Mouse (Mus musculus): ENCODE measurements around the gene Gpkow. TPM values are rescaled to one million over a fixed set of nuclear protein-coding genes. Genes with fewer than 3 reads are reported as not detected.
"Not testable (repeated sequence)": the region's sequence is repeated elsewhere in the genome, so short reads cannot be mapped to it uniquely, and the experiment has no call there.

Gpkow gene
- polyA plus RNA-seq, 1 experiment: 4.0 TPM

DNA sequence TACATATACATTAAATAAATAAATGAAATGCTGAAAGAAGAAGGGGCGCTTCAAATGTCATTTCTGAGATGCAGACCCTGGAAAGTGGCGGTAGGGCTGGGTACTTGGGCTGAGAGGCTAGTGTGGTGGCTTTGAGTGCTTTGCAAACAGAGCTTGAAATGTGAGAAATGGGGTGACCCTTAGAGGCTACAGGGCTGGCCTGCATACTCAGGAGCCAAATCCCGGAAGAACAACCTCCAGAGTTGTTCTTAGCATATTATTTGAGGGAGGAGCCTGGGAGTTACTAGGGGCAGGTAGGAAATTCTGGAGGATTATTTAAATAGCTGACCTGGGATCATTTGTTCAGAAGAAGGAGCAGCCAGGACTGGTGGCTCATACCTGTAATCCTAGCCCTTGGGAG, 6.4 kb upstream of the Gpkow start:
- no peak overlapping the region for H3K4me3 ChIP-seq (ENCODE audit: control insufficient read depth, low read depth, low read length)
- no peaks in the 10 kb centered on the region for H3K36me3 ChIP-seq (ENCODE audit: control insufficient read depth, insufficient read depth, low read length)
- no peak for TF ChIP-seq CTCF (IDR thresholded peaks at IDR 0.05; ENCODE audit: control insufficient read depth, insufficient read depth, insufficient replicate concordance, low read depth, low read length)
- no peak for TF ChIP-seq POLR2A (IDR thresholded peaks at IDR 0.05; ENCODE audit: control insufficient read depth, low read depth, low read length)
- no peak overlapping the region for H3K27ac ChIP-seq (ENCODE audit: control insufficient read depth, insufficient read depth, low read depth, low read length)
- no peaks in the 10 kb centered on the region for H3K27me3 ChIP-seq (ENCODE audit: control insufficient read depth, insufficient read depth, low read length)
- no peaks in the 10 kb centered on the region for H3K4me1 ChIP-seq (ENCODE audit: control insufficient read depth, insufficient read depth, low read length)

DNA sequence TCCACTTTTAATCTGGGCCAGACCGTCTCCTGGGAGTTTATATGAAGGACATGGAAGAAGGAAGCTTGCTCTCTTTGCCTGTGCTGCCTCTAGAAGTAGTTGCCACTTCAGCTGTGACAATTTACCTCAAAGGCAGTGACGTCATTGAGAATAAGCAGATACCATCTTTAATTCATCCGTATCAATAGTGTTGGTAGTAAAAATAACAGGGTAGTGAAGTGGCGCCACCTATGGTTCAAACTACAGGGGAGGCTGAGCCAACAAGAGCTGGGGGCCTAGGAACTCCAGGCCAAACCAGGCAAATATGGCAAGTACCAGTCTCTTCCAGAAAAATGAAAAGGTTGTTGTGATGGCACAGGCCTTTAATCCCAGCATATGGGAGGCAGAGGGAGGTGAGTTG, 4.1 kb upstream of the Gpkow start:
- no peaks in the 10 kb centered on the region for H3K4me1 ChIP-seq (ENCODE audit: control insufficient read depth, insufficient read depth, low read length)
- TF ChIP-seq POLR2A (IDR thresholded peaks at IDR 0.05; ENCODE audit: control insufficient read depth, low read depth, low read length) (no peak), CTCF (IDR thresholded peaks at IDR 0.05; ENCODE audit: control insufficient read depth, insufficient read depth, insufficient replicate concordance, low read depth, low read length) (no peak)

DNA sequence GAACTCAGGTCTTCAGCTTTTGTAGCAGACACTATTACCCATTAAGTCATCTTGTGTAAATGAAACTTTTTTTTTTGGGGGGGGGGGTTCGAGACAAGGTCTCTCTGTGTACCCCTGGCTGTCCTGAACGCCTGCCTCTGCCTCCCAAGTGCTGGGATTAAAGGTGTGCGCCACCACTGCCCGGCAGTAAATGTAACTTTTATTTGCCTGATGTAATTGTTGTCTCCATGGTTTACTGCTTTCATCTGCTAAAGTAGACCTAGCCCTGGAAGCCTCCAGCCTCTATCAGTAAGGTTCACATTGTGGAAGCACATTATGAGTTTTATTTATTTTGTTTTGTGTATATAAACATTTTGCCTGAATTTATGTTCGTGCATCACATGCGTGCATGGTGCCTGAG, 411 bp upstream of the Gpkow start:
- Histone ChIP-seq H3K4me3 (ENCODE audit: control insufficient read depth, low read depth, low read length) (no peak overlapping the region; the same call in 1 of the 2 replicates), H3K36me3 (ENCODE audit: control insufficient read depth, insufficient read depth, low read length) (no peaks in the 10 kb centered on the region), H3K4me1 (ENCODE audit: control insufficient read depth, insufficient read depth, low read length) (no peaks in the 10 kb centered on the region), H3K27me3 (ENCODE audit: control insufficient read depth, insufficient read depth, low read length) (no peaks in the 10 kb centered on the region), H3K27ac (ENCODE audit: control insufficient read depth, insufficient read depth, low read depth, low read length) (no peak overlapping the region)
- TF ChIP-seq POLR2A (IDR thresholded peaks at IDR 0.05; ENCODE audit: control insufficient read depth, low read depth, low read length) (no peak), CTCF (IDR thresholded peaks at IDR 0.05; ENCODE audit: control insufficient read depth, insufficient read depth, insufficient replicate concordance, low read depth, low read length) (no peak)

More for the DNA sequence above, 4.1 kb upstream of the Gpkow start:
- H3K4me3 ChIP-seq (ENCODE audit: control insufficient read depth, low read depth, low read length): no peak overlapping the region
- H3K36me3 ChIP-seq (ENCODE audit: control insufficient read depth, insufficient read depth, low read length): no peaks in the 10 kb centered on the region
- H3K27ac ChIP-seq (ENCODE audit: control insufficient read depth, insufficient read depth, low read depth, low read length): no peak overlapping the region
- H3K27me3 ChIP-seq (ENCODE audit: control insufficient read depth, insufficient read depth, low read length): no peaks in the 10 kb centered on the region

DNA sequence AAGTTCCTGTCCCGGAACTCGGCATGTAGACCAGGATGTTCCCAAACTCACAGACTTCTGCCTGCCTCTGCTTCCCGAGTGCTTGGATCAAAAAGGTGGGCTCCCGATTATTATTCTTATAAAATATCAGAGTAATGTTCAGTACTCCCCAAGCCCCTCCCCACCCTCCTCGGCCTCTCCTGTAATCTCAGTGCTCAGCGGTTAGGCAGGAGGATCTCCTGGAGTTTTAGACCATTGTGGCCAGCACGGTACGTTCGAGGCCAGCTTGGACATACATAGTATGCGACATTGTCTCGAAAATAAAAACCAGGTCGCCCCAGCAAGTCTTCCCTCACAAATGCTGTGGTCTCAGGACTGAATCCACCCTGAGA, 16.8 kb downstream of the Gpkow start:
- not testable (repeated sequence) for H3K4me1 ChIP-seq (ENCODE audit: control insufficient read depth, insufficient read depth, low read length); H3K27me3 ChIP-seq (ENCODE audit: control insufficient read depth, insufficient read depth, low read length); H3K27ac ChIP-seq (ENCODE audit: control insufficient read depth, insufficient read depth, low read depth, low read length); H3K36me3 ChIP-seq (ENCODE audit: control insufficient read depth, insufficient read depth, low read length); H3K4me3 ChIP-seq (ENCODE audit: control insufficient read depth, low read depth, low read length)

DNA sequence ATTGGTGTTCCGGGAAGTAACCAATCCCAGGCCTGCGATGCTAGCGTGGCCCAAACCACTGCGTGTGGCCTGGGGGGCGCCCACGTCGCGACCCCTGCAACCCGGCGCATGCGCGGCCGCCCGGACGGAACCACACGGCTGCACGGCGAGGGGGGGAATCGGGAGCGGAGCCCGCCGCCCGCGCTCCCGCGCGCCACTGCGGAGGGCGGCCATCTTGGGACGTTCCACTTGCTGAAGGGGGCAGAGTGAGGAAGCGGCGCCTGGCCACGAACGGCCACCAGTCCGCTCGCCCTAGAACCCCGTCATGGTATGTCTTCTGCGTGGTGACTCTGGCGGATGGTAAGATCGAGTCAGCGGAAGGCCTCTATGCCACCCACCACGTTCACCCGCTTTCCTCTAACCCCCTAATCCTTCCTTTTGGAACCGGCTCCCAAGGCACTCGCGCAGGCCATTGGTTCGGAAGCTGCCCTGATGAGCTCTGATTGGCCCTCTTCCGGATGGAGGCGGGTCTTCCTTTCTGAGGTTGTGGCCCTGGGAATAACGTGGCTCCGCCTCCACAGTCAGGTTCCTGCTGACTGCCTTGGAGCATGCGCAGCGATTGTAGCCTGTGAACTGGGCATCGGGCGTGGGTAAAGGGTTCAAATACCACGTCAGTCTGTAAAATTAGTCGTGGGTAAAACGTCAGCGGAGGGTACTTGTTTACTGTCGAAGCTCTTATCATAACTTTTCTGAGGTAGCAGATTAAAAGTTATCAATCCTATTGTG, 17.4 kb downstream of the Gpkow start, which contains the start of gene Wdr45:
Gene Wdr45 (plus strand): TSS at position 199 of the 765 bp plus-strand sequence.
- not testable (repeated sequence) for H3K4me1 ChIP-seq (ENCODE audit: control insufficient read depth, insufficient read depth, low read length); H3K27me3 ChIP-seq (ENCODE audit: control insufficient read depth, insufficient read depth, low read length); H3K36me3 ChIP-seq (ENCODE audit: control insufficient read depth, insufficient read depth, low read length)
- peak within 1 kb of the TSS; percentile 83 for H3K27ac ChIP-seq (ENCODE audit: control insufficient read depth, insufficient read depth, low read depth, low read length)
- H3K4me3 ChIP-seq (ENCODE audit: control insufficient read depth, low read depth, low read length): peak within 1 kb of the TSS; percentile 62

DNA sequence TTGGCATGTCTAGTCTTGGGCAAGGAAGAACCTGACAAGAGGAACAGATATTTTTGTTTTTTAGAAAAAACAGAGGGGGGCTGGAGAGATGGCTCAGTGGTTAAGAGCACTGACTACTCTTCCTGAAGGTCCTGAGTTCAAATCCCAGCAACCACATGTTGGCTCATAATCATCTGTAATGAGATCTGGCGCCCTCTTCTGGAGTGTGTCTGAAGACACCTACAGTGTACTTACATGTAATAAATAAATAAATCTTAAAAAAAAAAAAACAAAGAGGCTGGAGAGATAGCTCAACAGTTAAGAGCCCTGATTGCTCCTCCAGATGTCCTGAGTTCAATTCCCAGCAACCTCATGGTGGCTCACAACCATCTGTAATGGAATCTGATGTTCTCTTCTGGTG, 19.1 kb downstream of the Gpkow start:
- not testable (repeated sequence) for H3K27me3 ChIP-seq (ENCODE audit: control insufficient read depth, insufficient read depth, low read length); H3K27ac ChIP-seq (ENCODE audit: control insufficient read depth, insufficient read depth, low read depth, low read length); H3K4me3 ChIP-seq (ENCODE audit: control insufficient read depth, low read depth, low read length); H3K36me3 ChIP-seq (ENCODE audit: control insufficient read depth, insufficient read depth, low read length); H3K4me1 ChIP-seq (ENCODE audit: control insufficient read depth, insufficient read depth, low read length)

DNA sequence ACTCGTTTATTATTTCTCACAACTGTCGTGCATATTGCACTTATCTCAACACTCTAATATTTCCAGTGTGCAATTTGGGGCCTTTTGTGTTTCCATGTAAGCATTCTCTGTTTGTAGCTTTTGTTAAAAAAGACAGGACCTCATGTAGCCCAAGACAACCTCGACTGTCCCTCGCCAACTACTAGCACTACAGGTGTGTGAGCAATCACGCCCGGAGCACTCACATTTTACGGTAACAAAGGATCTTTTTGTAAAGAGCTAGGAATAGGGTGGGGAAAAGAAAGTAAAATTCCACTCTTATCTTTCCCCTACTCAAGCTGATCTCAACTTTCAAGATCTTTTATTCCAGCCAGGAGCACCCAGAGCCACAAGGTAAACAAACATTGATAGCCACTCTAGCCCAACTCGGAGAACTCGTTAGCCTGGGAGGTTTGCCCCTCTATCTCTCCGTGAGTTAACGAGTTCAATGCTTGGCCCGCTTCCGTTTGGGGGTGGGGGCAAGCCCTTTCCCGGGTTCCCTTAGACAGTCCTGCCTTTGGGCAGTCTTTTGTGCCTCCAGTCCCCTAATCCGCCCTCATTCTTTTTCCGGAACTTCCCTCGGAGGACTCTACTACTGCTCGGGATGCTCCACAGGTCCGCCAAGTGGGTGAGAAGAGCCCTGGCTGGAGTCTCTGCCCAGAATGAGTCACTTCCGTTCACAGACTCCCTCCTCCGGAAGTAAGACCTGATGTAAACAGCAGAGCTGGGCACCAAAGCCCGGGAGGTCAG, 24.8 kb downstream of the Gpkow start, which contains the start of gene Gm45208:
Gene Gm45208 (plus strand): TSS at position 732 of the 768 bp plus-strand sequence.
- no peaks in the 10 kb centered on the region for H3K27me3 ChIP-seq (ENCODE audit: control insufficient read depth, insufficient read depth, low read length)
- H3K36me3 ChIP-seq (ENCODE audit: control insufficient read depth, insufficient read depth, low read length): no peaks in the 10 kb centered on the region
- TF ChIP-seq POLR2A (IDR thresholded peaks at IDR 0.05; ENCODE audit: control insufficient read depth, low read depth, low read length) (no peak), CTCF (IDR thresholded peaks at IDR 0.05; ENCODE audit: control insufficient read depth, insufficient read depth, insufficient replicate concordance, low read depth, low read length) (no peak)
- H3K27ac ChIP-seq (ENCODE audit: control insufficient read depth, insufficient read depth, low read depth, low read length): peak within 1 kb of the TSS; percentile 96
- H3K4me1 ChIP-seq (ENCODE audit: control insufficient read depth, insufficient read depth, low read length): no peaks in the 10 kb centered on the region; the same call in 1 of the 2 replicates
- peak within 1 kb of the TSS; percentile 95 for H3K4me3 ChIP-seq (ENCODE audit: control insufficient read depth, low read depth, low read length)
